Mouse (Mus musculus) cerebellum, adult 2 months (tissue): ENCODE results near the gene Kdm4b.

ENCODE experiments used
- CTCF ChIP-seq: fragments of 200-500 bp; IDR thresholded peaks from 2 replicates; pipeline ENCODE4 v1.5.1; 2011; ENCODE audit warnings: low read depth, mild to moderate bottlenecking, control low read depth, low read length, moderate library complexity, borderline replicate concordance; ENCODE audit not compliant: insufficient read depth
- POLR2A ChIP-seq: fragments of 200-500 bp; IDR thresholded peaks from 2 replicates; pipeline ENCODE4 v1.6.1; 2011; ENCODE audit warnings: low read length, control low read depth, borderline replicate concordance; ENCODE audit not compliant: insufficient read depth

DNA sequence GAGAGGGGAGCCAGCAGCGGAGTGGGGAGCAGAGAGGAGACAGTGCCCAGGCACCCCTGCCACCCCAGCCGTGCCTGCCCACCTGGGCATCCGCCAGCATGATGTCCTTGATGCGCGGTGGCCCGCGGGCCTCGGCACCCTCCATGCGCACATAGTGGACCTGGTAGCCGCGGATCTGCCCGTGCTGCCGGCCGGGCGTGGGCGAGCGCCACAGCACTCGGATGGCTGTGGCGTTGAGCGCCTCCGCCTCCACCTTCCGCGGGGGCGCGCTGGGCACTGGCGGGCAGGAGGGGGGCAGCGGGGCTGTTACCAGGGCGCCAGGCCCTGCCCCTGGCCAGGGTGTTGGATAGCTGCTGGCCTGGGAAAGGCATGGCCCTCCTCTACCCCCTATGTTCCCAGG lies 102.0 kb downstream of the Kdm4b start:
- TF ChIP-seq CTCF, result no peak
- no peak for TF ChIP-seq POLR2A
